Mouse (Mus musculus) megakaryocyte, embryonic 14.5 days (primary cell): ENCODE results near the gene Ube3c.

Experiments used
- FLI1 ChIP-seq: IDR thresholded peaks from 2 replicates; pipeline ENCODE4 v1.6.1; 2012; ENCODE audit warnings: low read length, inconsistent platforms, mixed read lengths
- GATA1 ChIP-seq: IDR thresholded peaks from 3 replicates; pipeline ENCODE4 v1.6.1; 2012; ENCODE audit warnings: mixed read lengths, low read length, inconsistent platforms, borderline replicate concordance

DNA sequence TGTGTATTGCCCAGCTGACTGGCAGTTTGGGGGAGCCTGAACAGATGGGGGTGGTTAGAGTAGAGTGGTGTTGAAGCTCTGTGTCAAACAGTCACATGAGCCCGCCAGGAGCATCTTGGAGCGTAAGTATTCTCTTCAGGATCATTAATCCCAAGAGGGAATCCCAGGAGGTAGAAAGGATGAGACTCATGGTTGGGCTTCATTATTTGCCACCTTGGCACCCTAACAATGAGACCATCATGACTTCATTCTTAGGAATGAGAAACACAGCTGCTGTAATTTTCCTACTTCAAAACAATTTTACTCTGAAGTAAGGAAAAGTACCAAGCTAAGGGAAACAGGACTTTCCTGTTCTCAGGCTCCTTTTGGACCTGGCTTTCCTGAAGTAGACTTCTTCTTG, 156.3 kb downstream of the Ube3c start:
- TF ChIP-seq GATA1, result no peak
- no peak for TF ChIP-seq FLI1
